Mouse (Mus musculus): Measurements from ENCODE around the gene Cntrob.
A peak's percentile ranks its signal among the peaks of the same experiment; 100 is the strongest.
"Not testable (repeated sequence)": the region's sequence is repeated elsewhere in the genome, so short reads cannot be mapped to it uniquely, and the experiment has no call there.

Gene Cntrob

GRCm38 (mm10) chr11:69340161-69341131 lies 16.9 kb upstream of the Cntrob start, which contains the start of gene Rnf227:
Gene Rnf227 (plus strand): TSS chr11:69340461.
- DNase-seq (ENCODE audit: low read depth) = no peak

- peak; percentile 74 for DNase-seq (ENCODE audit: low read depth)
Measured at GRCm38 (mm10) chr11:69334796-69335195, 11.2 kb upstream of the Cntrob start.

- peak; percentile 67 for DNase-seq (ENCODE audit: low read depth)
Measured at GRCm38 (mm10) chr11:69333922-69334321, 10.3 kb upstream of the Cntrob start.

GRCm38 (mm10) chr11:69332713-69333253 lies 9.2 kb upstream of the Cntrob start:
- DNase-seq (ENCODE audit: low read depth) = no peak

GRCm38 (mm10) chr11:69331929-69332405 lies 8.4 kb upstream of the Cntrob start:
- DNase-seq (ENCODE audit: low read depth) = peak; percentile 49

GRCm38 (mm10) chr11:69331152-69331551 lies 7.6 kb upstream of the Cntrob start:
- DNase-seq (ENCODE audit: low read depth) = no peak

GRCm38 (mm10) chr11:69328517-69328916 lies 4.9 kb upstream of the Cntrob start:
- no peak for DNase-seq (ENCODE audit: low read depth)

- DNase-seq (ENCODE audit: low read depth) = no peak
Measured at GRCm38 (mm10) chr11:69327648-69328047, 4.1 kb upstream of the Cntrob start.

DNA sequence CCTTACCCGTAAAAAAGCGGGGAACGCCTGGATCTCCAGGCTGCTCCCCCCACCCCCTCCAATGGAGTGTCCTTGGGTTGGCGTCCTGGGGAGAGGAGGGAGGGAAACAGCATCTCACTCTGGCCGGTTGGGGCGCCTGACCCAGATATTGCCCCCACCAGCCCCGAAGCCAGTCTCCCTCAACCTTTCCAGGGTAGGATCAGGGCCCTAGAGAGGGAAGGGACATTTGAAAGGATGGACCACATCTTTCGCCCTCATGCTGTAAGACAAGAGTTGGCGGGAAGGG lies 3.5 kb upstream of the Cntrob start:
- DNase-seq (ENCODE audit: low read depth) = no peak

DNA sequence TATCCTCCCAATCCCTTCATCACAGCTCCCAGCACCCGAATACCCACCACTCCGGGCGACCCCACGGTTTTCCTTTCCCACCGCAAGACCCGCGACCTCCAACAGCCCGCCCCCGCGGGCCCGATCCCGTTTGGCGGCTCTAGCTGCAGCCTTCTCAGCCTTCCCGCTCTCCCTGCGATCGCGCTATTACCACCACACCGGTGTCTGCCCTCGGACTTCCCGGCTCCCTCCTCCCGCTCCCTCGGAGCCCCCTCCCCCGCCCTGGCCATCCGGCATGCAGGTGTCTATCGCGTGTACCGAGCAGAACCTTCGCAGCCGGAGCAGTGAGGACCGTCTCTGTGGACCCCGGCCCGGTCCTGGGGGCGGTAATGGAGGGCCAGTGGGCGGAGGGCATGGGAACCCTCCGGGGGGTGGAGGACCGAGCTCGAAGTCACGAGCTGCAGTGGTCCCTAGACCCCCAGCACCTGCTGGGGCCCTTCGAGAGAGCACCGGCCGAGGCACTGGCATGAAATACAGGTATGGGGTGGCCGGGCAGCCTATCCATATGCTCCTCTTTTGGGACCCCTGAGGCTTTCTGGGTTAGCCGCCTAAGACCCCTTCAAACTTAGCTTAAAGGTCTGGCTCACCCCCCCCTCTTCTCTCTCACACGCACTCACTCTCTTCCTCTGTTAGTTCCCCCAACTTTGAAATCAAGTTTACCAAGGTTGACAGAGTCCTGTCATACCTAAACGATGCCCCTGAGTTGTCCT lies 3.0 kb upstream of the Cntrob start:
- peak; percentile 36 for DNase-seq (ENCODE audit: low read depth)

DNA sequence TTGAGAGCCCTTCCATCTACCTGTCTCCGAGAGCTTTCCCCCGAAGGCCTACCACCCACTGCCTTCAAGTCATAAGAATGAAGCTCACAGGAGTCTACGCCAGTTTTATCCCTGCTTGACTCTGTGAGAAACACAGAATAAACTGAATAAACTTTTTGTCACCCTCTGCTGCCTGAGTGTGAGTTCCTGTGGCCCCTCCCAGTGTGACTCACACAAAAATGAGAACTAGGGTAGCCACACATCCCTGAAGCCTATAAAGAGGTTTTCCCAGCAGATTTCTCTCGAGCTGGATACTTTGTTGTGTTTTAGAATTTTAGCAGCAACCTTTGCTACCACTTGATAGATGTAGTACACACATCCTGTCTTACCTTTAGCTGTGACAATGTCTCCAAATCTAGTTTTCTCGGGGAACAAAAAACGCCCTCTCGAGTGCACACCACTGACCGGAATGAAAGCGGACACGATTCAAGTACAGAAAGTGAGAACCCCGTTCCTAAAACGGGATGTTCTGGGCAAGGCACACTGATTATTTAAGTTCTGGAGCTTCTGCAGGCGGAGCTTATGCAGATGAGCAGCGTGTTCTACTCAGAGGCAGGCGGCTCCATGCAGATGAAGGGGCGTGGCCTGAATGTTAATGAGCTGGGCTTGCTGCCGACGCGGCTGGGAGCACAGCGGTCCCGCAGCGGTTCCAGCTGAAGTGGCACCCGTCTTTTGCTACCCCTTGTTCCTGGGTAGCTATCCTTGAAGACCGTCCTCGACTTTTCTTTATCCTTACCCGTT lies 2.2 kb upstream of the Cntrob start, which contains the start of gene Kcnab3:
Gene Kcnab3, plus strand, starts transcription at position 631 of the 780 bp plus-strand sequence.
- peak; percentile 88 for DNase-seq (ENCODE audit: low read depth)

- DNase-seq (ENCODE audit: low read depth) = no peak
Measured at GRCm38 (mm10) chr11:69324749-69325148, 1.2 kb upstream of the Cntrob start.

GRCm38 (mm10) chr11:69322693-69323471 lies 693 bp downstream of the Cntrob start:
- DNase-seq (ENCODE audit: low read depth) = peak; percentile 25

DNA sequence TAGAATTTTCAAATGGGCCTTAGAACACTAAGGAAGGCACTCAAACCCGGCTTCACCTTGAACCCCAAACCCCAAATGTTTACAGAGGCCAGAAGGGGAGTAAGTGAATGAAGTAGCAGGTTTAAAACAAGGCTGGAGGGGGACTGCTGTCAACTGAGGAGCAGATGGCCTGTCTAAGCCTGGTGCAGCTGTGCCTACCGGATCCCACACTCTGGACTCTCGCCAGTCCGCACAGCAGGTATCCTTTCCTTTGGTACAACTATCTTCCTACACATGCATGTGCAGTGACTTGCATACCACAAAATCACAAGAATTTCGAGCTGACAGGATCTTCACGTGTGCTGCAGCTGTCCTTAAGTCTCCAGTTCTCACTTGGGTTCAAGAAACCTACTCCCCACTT lies 1.6 kb downstream of the Cntrob start:
- DNase-seq (ENCODE audit: low read depth) = no peak

- DNase-seq (ENCODE audit: low read depth) = no peak
Measured at GRCm38 (mm10) chr11:69321580-69321979, 2.0 kb downstream of the Cntrob start.

DNA sequence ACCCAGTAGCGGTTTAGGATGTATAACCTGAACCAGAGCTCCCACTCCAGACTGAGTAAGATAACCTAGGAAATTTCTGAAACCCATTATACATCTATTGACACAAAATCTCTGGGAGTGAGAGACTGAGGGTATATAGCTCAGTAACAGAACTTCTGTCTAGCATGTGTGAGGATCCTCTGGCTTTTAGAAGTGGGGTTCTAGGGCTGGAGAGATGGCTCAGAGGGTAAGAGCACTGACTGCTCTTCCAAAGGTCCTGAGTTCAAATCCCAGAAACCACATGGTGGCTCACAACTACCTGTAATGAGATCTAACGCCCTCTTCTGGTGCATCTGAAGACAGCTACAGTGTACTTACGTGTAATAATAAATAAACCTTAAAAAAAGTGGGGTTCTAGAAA lies 5.6 kb downstream of the Cntrob start:
- DNase-seq (ENCODE audit: low read depth) = not testable (repeated sequence)

DNA sequence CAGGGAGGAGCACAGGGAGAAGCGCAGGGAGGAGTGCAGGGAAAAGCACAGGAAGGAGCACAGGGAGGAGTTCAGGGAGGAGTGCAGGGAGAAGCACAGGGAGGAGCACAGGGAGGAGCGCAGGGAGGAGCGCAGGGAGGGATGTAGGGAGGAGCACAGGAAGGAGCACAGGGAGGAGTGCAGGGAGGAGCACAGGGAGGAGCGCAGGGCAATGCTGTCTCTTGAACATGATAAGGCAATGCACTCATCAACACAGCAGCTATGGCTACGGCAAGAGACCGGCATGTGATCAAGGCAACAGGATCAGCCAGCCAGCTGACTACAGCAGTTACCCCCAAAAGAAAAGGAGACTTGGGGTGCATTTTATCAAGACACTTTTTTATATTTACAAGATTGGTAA lies 7.2 kb downstream of the Cntrob start:
- DNase-seq (ENCODE audit: low read depth) = no peak

DNA sequence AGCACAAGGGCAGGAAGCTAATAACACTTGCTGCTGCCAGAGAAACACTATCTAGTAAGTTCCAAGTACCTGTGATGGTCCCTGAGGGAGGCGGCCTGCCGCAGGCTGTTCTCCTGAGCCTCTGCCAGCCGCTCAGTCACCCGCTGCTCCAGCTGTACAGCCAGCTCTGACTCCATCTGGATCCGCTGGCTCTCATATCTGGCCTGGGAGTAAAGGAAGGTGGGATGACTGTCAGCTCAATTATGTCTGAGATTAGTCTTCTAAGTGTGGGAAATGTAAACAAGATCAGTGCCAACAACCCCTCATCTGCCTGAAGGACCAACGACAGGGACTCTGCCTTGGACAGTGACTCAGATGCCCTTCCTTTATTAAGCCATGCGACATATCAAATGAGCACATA lies 12.3 kb downstream of the Cntrob start:
- DNase-seq (ENCODE audit: low read depth) = peak; percentile 12

DNA sequence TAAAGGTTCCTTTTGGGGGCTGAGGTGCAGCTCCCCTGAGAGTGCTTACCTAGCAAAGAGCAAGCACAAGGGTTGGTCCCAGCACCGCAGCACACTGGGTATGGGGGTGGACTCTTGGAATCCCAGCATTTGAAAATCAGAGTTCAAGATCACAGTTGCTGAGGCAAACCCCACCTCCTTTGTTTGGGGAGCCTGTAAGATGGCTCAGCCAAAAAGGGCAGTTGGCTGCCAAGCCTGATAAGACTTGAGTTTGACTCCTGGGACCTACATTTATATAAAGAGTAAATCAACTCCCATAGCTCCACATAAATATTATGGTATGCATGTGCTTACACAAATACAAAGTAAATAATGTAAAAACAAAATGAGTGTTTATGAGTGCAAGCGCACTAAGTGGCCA lies 17.5 kb downstream of the Cntrob start:
- DNase-seq (ENCODE audit: low read depth) = no peak

DNA sequence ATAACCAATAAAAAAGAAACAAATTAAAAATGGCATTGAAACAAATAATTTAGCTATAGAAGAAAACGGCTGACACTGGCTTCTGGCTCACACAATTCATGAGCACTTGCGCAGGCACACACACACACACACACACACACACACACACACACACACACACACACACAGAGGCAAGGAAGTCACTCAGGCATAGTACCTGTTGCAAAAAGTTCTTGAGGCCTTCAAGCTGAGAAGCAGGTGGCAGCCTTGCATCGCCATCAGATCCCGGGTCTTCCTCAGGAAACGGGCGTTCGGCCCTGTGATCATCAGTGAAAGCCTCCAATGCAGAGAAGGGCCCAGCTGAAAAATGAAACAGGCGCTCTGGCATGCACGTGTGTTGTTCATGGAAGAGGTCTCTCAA lies 18.3 kb downstream of the Cntrob start:
- no peak for DNase-seq (ENCODE audit: low read depth)

DNA sequence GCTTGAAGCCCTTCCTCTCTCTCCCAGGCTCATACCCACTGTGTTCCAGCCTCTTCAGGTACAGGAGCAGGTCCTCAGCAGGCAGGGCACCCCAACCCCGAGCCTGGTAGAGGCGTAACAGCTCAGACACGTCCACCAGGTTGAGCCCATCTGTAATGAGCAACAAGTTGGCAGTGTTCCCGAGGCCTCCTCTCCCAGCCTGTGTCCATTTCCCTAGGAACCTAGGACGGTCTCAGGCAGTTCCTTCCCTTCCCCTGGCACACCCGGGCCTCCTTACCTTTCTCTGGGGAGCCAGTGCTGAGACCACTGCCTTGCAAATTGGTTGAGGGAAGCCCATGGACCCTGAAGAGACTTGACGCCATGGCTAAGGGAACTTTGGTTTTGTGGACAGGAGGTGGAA lies 20.8 kb downstream of the Cntrob start:
- DNase-seq (ENCODE audit: low read depth) = no peak
